Mouse (Mus musculus): ENCODE measurements around the gene Itga6.

The Itga6 gene

DNA sequence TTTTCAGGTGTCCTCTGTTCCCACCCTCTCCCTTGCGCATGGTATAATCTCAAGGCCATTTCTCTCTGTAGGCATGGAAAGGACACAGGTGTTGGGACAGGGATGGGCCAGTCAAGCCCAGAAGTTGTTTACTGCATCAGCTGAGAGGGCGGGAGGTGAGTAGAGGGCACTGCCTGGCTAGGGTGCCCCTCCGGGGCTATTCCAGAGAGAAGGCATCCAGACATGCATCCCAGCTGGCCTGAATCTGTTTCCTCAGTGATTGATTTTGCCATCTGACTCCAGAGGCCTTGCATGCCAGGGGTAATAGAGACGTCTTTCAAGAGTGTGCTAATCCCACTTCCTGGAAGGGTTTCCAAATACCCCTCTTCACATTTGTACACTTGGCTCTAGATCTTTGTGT lies 14.7 kb downstream of the Itga6 start:
- DNase-seq (ENCODE audit: extremely low read depth, low read depth, low spot score), result no peak

DNA sequence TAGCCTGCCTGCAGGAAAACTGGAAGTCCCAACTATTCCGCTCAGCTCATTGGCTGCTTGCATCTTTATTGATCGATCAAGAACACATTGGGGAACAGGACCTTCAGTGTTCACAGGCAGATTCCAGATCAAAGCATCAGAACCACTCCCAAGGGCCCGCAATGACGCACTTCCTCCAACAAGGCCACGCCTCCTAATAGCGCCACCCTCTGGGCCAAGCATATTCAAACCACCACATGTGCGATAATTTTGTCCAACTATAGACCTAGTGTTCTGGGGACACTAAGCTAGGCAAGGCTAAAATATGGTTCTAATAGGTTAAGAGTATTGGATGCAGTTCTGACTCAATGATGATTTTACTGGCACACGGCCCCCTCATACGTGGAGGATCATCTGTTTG lies 15.7 kb downstream of the Itga6 start:
- DNase-seq (ENCODE audit: extremely low read depth, low read depth, low spot score), result no peak

DNA sequence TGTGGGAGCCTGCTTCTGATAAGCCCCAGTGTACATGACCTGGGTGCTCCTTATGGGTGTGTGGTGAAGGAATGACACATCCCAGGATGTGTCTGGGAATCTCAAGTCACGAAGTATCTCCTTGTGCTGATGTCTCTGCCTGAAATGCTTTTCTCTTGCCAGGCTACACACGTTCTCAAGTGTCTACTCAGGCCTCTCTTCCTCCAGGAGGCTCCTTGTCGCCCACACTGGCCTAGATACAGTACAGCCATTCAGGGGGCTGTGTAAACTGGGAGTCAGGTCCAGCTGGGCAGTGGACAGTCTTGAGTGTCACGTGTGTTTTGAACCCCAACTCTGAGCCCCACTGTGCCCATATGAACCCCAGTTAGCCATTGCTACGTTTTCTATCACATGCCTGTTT lies 19.1 kb downstream of the Itga6 start:
- DNase-seq (ENCODE audit: extremely low read depth, low read depth, low spot score), result no peak

DNA sequence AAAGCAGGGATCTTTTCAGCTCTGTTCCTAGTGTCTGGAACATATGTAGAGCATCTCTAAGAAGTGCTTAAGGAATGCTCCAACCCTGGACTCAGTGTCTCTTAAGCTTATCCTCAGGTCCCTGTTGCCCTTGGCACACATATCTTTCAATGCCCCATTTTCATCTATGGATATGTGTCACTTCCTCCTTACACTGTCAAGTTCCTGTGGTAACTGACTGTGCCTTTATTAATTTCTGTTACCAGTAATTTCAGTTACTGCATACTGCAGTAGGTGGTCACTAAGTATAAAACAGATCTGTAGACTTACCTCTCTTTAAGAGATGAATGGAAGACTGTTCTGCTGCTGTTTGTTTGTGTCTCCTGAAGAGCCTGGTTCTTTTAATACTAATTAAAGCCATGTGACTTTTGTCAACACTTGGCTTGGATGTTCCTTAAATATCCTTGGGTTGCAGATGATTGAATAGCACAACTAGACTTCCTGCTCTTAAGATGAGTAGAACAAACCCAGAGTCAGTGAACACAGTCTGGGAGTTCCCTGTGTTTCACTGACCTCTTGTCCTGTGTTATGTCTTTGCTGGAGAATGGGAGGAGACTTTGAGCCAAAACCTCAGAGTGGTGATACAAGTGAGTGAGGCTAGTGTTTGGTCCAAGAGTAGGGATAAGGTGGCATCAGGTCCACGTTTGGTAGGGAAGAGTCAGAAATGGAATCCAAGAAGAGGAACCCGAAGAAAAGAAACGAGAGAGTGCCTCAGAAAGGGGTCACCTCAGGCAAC lies 19.7 kb downstream of the Itga6 start:
- no peak for DNase-seq (ENCODE audit: extremely low read depth, low read depth, low spot score)

DNA sequence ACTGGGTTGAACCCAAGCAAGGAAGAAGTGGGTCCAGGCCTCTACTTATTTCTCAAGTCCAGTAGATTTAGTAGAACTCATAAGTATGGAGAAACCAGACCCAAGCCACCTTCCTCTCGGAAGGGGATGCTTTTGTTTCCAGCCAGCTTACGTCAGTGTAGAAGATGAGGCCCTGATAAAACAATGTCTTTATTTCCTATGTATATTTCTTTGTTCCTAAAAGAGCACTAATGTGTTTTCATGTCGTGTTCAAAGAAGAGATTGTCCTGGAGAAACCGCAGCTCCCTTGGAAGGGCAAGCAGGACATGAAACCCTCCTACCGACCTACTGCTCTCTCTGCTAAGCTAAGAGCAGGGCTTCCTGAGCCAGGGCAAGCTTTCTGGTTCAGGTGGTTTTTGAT lies 20.6 kb downstream of the Itga6 start:
- DNase-seq (ENCODE audit: extremely low read depth, low read depth, low spot score), result no peak

DNA sequence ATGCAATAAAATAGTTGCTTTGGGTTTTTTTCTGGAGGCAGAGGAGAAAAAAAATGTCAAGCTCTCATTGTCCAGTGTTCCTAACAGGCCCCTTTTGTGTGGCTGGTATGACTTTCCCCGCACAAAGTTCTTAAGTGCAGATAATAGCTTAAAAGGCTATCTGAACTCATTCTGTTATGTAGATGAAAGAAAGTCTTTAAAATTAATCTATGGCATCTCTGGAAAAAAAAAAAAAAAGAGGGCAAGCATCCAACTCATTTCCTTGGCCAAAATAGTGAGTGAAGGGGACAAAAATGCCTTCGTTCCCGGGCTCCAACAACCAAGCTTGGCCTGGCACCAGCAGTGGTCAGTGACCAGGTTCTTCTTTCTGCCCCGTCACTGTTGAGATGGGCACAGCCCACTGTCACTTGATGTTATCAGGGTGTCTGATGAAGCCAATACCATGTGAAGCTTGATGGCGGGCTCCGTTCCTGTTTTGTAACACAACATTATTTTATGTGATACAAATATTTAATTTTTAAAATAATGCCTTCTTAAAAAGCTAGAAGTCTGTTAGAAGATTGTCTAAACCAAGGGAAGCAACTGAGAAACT lies 21.7 kb downstream of the Itga6 start:
- DNase-seq (ENCODE audit: extremely low read depth, low read depth, low spot score), result no peak

DNA sequence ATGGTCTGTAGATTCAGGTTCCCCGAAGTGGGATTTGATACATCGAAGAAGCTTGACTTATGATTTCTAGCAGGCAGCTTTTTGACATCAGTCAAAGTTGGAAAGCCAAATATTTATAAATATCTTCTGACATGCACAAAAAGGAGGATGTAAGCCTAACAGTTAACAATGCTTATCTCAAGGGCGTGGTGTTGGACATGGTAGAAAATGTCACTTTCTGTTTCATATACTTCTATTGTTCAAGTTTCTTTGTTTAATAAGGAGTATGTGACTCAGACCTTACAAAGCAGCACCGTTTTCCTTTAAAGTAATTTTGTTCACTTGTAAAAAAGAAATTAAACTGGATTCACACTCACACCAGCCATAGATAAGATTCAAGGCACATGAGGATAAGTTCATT lies 26.3 kb downstream of the Itga6 start:
- DNase-seq (ENCODE audit: extremely low read depth, low read depth, low spot score), result no peak

DNA sequence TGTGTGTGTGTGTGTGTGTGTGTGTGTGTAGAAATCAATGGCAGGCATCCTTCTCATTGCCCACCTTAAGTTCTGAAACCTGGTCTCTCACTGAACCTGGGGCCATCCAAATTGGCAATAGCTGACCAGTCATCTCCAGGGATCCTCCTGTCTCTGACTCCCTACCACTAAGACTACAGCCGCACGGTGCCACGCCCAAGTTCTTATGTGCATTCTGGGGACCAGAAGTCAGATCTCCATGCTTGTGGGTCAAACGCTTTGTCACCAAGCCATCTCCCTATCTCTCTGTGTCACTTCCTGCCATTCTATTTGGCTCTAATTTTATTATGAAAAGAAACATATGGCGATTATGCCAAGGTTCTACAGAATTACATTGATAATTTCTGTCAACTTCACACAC lies 28.3 kb downstream of the Itga6 start:
- DNase-seq (ENCODE audit: extremely low read depth, low read depth, low spot score), result no peak

DNA sequence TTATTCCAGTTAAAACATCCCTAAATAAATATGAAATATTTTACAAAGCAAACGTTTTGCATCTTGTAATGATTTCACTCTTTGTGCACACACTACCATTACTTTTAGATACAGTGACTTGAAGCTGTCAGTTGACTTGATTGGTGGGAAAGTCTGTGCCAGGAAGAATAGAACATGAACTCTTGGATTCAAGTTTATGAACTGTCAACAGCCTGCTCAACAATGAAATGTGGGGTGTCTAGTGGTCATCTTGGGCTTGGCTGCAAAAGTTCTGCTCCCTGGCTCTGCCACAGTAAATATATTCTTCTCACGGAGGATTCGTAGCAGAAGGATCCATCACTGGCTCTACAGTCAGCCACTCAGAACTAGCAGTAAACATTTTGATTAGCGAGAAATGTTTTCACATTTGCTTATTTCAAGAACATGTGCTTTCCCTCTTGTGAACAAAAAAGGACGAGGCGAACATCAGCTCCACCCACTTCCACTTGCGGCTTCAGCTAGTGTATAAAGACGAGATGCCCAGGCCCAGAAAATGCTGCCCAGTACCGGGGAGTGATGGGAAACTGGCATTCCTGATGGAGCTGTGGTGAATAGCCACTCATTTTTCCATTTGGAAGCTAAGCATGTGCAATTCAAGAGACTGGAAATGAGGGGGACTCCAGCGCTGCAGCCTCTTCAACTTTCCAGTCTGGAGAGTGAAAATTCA lies 29.0 kb downstream of the Itga6 start:
- no peak for DNase-seq (ENCODE audit: extremely low read depth, low read depth, low spot score)

DNA sequence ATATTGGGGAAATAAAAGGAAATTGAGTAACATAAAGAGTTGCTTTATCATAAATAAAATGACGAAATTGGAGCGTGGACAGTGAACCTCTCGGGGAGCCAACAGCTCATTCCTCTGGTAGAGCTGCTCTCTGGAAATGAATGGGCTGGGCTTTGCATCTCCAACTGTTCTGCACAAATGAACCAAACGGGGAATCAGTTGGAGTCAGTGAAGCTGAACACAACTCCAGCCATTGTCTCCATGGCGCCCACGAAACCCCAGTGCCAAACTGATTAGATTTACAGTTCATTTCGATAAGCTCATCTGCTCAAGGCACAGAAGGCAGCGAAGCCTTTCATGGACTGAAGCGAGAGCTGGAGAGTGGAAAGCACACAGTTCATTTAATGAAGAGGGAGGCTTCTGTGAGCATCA lies 29.8 kb downstream of the Itga6 start:
- DNase-seq (ENCODE audit: extremely low read depth, low read depth, low spot score), result no peak

DNA sequence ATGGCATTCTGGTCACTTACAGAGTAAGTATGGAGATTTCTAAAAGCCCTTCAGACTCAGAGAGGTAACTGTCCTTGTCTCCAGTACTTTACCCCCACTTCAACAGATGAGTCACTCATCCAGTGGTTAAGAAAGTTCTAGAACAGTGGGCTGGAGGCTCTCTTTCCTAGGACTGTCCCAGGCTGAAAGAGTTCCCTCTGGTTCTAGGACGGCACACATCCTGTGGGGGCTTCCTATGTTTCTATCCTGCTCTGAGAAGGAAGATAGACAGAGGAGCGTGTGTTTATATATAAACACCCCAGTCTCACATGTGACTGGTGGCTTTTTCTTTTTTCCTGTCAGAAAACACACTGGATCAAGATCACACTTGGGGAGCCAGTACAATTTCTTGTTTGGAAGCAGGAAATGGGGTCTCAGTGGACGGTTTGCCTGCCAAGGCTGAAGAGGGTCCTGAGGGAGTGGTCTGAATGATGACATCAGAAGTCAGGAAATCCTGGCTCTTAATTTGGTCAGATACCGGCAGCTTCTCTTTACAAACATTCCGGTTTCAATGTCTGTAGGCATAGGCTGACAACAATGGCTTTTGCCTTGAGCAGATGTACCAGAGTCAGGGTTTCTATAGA lies 34.0 kb downstream of the Itga6 start:
- DNase-seq (ENCODE audit: extremely low read depth, low read depth, low spot score), result no peak

DNA sequence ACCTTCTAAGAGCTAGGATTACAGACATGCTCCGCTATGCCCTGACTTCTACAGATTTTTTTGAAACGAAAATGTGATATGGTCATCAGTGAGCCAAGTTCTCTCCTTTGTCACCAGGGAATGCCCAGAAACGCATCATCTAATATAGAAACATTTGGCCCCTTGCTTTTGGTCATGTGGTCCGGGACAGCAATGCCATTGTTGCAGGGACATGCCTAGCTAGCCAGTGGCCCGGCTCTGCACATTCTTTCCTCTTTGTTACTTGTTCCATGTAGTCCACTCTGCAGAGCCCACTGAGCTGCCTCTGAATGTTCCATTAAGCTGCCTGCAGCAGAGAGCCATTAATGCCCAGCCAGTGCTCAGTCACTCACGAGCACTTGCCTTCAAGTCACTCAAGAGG lies 34.6 kb downstream of the Itga6 start:
- DNase-seq (ENCODE audit: extremely low read depth, low read depth, low spot score), result no peak

DNA sequence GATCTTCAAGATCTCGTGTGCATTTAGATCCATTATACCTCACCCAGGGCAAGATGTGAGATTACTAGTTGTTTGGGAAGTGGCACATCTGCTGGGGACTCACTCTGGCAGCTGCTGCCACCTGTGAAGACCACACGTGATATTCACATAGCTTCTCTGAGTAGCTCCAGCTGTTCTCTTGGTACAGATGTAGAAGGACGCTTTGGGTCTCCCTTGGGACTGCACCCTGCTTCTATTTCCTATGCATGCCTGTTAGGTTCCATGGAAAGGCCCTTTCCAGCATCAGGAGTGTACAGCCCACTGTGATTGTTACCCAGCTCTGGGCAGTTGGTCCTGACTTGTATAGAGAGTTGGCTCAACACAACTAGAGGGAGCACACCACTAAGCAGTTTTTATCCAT lies 39.8 kb downstream of the Itga6 start:
- DNase-seq (ENCODE audit: extremely low read depth, low read depth, low spot score), result no peak

DNA sequence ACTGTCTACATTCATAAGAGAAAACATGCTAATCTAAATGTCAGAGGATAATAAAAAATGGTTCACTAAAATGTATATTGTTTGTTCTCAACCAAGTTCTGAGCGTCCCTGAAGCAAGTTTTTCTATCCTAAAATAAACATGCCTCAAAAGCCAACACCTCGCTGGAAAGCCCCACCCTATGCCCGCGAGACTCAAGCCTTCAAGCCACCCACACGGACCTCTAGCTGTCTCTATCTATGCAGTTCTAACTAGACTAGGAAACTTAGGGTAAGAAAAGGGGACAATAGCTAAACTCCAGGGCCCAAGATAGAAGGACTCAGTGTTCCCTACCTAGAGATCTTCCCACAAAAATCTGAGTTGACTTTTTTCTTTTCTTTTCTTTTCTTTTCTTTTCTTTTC lies 40.6 kb downstream of the Itga6 start:
- DNase-seq (ENCODE audit: extremely low read depth, low read depth, low spot score), result no peak

DNA sequence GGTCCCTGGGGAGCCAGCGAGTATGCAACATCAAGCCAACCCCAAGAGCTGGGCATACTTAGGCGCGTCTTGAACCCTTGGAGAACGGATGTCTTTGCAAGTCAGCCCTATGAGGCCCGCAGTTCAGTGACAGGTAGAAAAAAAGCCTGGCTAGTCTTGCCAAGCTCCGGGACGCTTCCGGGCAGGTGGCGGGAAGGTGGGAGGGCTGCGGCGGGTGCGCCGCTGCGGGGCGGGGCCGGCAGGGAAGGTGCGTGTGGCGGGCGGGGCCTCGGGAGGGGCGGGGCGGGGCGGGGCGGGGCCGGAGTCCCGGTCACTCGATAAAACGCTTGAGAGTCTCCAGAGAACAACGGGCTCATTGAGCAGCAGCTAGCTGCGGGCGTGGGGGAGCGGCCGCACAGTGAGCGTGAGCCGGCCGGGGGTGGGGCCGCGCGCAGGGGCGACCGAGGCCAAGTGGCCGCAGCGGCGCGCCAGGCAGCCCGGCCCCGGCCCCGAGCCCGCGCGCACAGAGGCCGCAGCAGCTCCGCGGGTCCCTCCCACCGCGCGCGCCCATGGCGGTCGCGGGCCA lies 41.3 kb downstream of the Itga6 start:
- no peak for DNase-seq (ENCODE audit: extremely low read depth, low read depth, low spot score)

DNA sequence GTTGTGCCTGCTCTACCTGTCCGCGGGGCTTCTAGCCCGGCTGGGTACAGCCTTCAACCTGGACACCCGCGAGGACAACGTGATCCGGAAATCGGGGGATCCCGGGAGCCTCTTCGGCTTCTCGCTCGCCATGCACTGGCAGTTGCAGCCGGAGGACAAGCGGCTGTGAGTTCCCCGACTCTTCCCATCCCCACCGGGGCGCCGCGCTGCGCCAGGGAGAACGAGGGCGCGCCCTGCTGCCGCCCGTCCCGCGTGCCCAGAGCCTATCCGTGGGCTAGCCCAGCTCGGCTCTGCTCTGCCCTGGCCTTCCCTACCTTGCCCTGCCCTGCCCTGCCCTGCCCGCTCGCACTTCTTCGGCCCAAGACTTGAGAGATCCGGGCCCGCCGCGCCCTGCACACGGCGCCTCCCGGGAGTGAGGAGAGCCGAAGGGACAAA lies 41.8 kb downstream of the Itga6 start:
- DNase-seq (ENCODE audit: extremely low read depth, low read depth, low spot score), result no peak

DNA sequence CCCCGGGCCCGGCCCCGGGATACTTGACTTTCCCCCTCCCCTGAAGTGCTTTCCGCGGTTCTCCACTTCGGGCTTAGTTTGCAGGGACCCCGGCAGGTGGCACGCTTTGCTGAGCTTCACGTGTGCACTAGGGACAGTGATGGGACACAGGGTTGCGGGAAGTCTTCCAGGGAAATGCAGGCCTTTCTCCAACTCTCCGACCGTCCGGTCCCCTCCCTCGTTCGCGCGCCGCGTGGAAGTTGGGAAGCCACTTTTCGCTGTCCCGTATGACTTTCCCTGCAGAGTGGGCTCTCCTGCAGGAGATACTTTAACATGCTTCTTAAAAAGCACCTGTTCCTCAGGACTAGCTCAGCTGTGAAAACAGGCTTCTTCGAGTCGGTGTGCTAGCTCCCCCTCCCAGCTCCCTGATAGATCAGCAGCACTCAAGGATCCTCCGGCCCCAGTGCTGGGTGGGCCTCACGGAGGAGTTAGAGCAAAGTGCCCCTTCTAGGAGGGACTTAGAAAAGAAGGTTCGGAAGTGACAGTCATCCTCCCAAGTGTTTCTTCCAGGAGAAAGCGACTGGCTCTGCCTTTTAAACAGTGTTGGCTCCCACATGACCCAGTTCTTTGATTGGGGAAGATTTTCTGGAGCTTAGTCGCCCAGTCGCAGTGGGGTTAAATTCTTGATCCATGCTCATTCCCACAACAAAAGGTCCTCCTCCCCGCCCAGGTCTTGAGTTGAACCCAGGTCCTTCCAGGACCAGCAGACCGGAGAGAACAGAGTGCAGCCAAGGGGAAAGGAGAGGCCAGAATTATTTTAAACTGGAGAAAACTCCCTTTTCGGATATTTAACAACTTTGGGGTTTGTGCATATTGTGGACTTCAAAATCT lies 42.4 kb downstream of the Itga6 start:
- DNase-seq (ENCODE audit: extremely low read depth, low read depth, low spot score), result no peak

DNA sequence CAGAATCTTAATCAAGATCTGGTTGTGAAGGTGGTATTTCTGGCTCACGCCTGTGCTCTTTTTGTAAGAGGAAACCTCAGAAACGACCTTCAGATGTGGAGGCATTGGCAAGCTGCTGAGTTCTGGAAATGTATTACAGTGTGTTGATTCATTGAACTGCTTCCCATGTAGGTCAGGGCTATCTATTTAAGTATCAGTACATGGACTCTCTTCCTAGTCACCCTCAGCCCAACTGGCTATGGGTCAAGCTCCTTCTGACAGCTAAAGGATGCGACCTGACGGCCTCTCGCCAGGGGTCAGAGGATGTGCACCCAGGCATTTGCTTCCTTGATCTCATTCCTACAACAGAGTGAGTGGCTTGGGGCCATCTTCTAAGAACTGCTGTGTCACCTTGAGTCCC lies 45.3 kb downstream of the Itga6 start:
- no peak for DNase-seq (ENCODE audit: extremely low read depth, low read depth, low spot score)

DNA sequence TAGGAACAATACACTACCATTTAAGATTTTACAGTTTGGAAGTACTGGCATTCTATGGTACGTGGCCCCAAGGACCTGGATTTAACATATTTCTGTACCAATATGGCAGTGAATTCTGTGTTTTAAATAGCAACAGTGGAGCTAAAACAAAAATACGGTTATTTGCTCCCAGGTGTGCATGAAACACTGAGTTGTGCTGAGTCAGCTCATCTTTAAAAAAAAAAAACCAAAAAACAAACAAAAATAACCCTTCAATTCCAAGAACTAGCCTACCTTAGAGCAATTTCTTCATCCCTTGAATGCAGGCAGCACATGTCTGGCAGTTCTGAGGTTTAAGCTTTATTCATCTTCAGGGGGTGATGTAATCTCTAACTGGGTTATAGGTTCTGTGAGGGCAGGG lies 45.8 kb downstream of the Itga6 start:
- no peak for DNase-seq (ENCODE audit: extremely low read depth, low read depth, low spot score)

DNA sequence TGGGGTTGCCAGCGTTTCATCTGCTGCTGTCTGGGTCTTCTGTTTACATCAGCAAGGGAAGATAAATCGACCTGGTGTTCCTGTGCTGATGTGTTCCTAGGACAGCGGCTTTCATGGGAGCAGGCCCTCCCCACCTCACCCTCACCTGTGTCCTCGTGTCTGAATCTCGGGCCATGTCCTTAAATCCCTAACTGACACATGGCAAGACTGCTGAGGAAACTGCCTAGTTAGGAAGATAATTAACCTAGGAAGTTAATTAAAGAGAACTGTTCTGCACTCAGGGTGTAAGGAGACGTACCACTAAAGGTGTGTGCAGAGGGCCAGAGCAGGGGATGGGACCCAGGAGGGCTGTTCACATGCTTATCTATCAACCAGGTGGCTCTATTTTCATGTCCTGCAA lies 48.7 kb downstream of the Itga6 start:
- no peak for DNase-seq (ENCODE audit: extremely low read depth, low read depth, low spot score)

DNA sequence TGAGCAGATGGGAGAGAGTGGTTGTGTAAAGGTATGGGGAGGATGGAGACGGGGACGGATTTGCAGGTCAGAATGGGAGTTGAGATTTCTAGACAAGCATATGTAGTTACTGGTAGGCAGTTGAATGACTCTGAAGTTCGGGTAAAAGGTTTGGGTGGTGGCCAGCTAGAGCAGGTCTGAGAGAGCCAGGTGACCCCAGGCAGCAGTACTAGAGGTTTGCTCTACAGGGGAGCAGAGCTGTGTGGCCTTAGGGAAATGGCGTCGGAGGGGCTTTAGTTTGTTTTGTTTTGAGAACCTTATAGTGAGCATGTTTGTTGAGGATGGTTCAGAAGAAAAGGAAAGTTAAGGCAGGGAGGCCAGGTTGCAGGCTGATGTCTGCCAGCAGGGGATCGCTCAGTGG lies 51.4 kb downstream of the Itga6 start:
- DNase-seq (ENCODE audit: extremely low read depth, low read depth, low spot score), result no peak
